Mouse (Mus musculus) embryonic facial prominence, embryonic 12.5 days (tissue): ENCODE measurements around the gene Taf11. TPM values are rescaled to one million over a fixed set of nuclear protein-coding genes. Genes with fewer than 3 reads are reported as not detected.
A peak's percentile ranks its signal among the peaks of the same experiment; 100 is the strongest.

Experiments
- ATAC-seq: fragments of 200-750 bp; cut with Nextera tagmentation; 2 replicates; pipeline ENCODE4 v1.8.0; 2017; ENCODE audit not compliant: insufficient number of reproducible peaks, insufficient read depth, low FRiP score, low TSS enrichment
- H3K27ac ChIP-seq: fragments of 300-500 bp; sonication (generic); 2 replicates; pipeline ENCODE4 v1.5.1; 2016; ENCODE audit warnings: mild to moderate bottlenecking
- H3K27me3 ChIP-seq: fragments of 300-500 bp; sonication (generic); 2 replicates; pipeline ENCODE4 v1.6.1; 2016; ENCODE audit warnings: mild to moderate bottlenecking, moderate library complexity
- H3K36me3 ChIP-seq: fragments of 300-500 bp; sonication (generic); 2 replicates; pipeline ENCODE4 v1.6.1; 2016; ENCODE audit warnings: mild to moderate bottlenecking
- H3K4me1 ChIP-seq: fragments of 300-500 bp; sonication (generic); 2 replicates; pipeline ENCODE4 v1.6.1; 2016
- H3K4me2 ChIP-seq: fragments of 300-500 bp; sonication (generic); replicated peaks from 2 replicates; pipeline ENCODE4 v1.6.1; 2016; ENCODE audit warnings: mild to moderate bottlenecking, moderate library complexity
- H3K4me3 ChIP-seq: fragments of 300-500 bp; sonication (generic); 2 replicates; pipeline ENCODE4 v1.5.1; 2016; ENCODE audit warnings: mild to moderate bottlenecking
- H3K9ac ChIP-seq: fragments of 300-500 bp; sonication (generic); 2 replicates; pipeline ENCODE4 v1.6.1; 2016; ENCODE audit warnings: mild to moderate bottlenecking, moderate library complexity
- H3K9me3 ChIP-seq: fragments of 300-500 bp; sonication (generic); 2 replicates; pipeline ENCODE4 v1.6.1; 2016; ENCODE audit warnings: mild to moderate bottlenecking, moderate library complexity
- WGBS: fragments of 180-500 bp; shearing (Covaris S2); methylation state at CpG from one replicate; pipeline ENCODE4 v1.1.7; 2016; 5-methylcytosine and 5-hydroxymethylcytosine counted together
- polyA plus RNA-seq: library from polyadenylated mRNA; unstranded; fragments of >200 nt; fragmentation: Nextera tagmentation; extraction: Ambion mirVana; gene quantifications from 2 replicates; pipeline ENCODE4 v1.2.1, GENCODE M21; 2016

The Taf11 gene
- polyA plus RNA-seq: 98.3 and 104 TPM in 2 replicates

DNA sequence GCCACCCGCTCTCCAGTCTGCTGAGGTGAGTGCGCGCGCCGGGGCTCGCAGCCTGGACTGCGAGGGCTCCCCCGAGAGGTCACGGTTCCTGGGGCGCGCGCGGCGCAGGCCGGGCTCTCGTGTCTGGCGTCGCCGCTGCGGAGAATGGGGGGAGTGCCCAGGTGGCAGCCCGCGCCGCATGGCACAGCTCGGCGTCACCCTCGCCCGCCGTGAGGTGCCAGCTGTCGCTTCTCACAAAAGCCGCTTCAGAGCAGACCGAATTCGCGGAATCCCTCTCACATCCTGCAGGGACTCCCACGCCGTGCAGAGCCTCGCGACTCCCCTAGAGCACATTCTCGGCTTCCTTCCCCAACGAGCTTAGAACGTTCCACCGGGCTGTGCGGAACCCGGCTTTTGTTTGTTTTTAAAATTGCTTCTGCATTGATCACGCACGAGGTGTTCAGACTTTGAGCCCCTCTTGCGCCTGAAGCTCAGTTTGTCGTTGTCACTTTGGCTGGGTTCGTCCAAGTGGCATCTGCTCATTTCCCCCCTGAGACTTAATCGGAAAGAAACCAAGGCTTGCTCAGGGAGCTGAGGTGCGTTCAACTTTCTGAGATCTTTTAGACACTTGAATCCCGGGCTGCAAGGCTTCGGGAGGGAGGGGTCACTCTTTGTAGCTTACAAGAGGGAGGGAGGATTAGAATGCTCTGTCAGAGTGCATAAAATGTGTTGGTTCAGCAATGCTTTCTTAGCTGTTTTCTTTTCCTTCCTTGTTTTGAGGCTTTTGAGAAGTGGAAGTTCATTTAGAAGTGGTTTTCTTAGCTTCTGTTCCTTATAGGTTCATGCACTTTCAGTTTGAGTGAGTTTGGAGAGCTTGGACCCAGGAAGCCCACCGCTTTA lies at the start of gene Taf11:
Taf11 (minus strand) TSS at position 223 of the 879 bp plus-strand sequence.
- no peaks in the 10 kb centered on the region for H3K27me3 ChIP-seq
- H3K4me1 ChIP-seq: peaks cover 20% of the 10 kb centered on the region
- H3K27ac ChIP-seq: peak within 1 kb of the TSS; percentile 86
- H3K9ac ChIP-seq: peak within 1 kb of the TSS; percentile 82
- peak; percentile 32; the same call in 1 of the 2 replicates for ATAC-seq
- H3K9me3 ChIP-seq: no peaks in the 10 kb centered on the region
- H3K4me2 ChIP-seq: peak within 1 kb of the TSS; percentile 86
- WGBS: 2% methylated on average over 53 of the region's 53 CpGs
- H3K4me3 ChIP-seq: peak within 1 kb of the TSS; percentile 96
- H3K36me3 ChIP-seq: peaks cover 1% of the 10 kb centered on the region; the same call in 1 of the 2 replicates

DNA sequence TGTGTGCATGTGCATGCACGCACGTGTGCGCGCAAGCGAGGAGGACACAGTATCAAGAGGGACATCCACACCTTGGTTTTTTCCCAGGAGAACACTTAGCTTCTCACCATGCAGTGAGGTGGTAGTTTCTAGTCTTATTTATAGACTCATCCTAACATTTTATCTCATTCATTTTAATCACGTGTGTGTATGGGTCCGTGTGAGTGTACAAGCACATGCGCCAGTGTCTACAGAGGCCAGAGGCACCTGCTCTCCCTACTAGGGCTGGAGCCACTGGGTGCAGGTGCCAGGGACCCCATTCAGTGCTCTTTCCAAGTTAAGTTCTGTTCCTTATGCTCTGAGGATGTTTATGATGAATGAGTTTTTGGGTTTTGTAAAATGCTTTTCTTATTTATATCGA lies 48.0 kb upstream of the Taf11 start:
- no peak overlapping the region for H3K27ac ChIP-seq
- WGBS: 96% methylated on average over 9 of the region's 9 CpGs
- peaks cover 25% of the 10 kb centered on the region for H3K4me1 ChIP-seq
- no peak overlapping the region for H3K4me2 ChIP-seq
- no peak overlapping the region for H3K4me3 ChIP-seq
- H3K36me3 ChIP-seq: no peaks in the 10 kb centered on the region
- H3K9me3 ChIP-seq: no peaks in the 10 kb centered on the region
- no peak overlapping the region for H3K9ac ChIP-seq
- H3K27me3 ChIP-seq: no peaks in the 10 kb centered on the region
- ATAC-seq: no peak

DNA sequence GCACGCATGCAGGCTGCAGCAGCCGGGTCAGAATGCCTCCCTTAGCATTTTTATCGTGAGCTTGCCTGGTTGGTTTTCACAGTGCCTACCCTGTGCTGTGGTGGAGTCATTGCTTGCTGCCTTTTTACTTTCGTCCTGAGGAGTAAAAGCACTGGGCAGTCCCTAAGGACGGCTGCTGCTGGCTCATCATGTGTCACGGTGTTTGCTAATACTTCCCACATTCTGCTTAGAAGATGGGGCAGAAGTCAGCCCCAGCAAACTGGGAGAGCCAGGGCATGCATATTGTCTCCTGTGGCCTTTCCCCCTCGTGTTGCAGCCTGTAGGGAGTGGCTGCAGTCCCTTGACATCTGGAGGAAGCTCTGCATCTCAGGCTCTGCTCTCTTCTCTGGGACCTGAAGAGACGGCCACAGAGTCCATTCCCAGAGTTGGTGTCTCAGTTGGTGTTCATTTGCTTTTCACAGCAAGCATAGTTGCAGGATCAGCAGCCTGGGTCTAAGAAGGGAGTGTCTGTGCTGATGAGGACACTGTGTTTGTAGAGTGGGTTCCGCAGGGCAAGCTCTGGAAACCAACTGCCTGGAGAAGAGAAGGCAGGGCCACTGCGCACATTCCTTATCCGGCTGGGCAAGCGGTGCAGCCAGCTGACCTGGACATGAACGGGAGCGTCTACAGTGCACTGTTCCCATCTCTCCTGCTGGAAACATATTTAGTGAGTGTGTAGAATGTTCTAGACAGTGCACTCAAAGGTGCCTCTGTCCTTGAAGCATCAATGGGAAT lies 45.2 kb upstream of the Taf11 start:
- Histone ChIP-seq H3K9ac (no peak overlapping the region), H3K4me1 (peaks cover 15% of the 10 kb centered on the region), H3K4me3 (no peak overlapping the region), H3K36me3 (no peaks in the 10 kb centered on the region), H3K4me2 (no peak overlapping the region), H3K27me3 (no peaks in the 10 kb centered on the region), H3K9me3 (no peaks in the 10 kb centered on the region), H3K27ac (0 out of 2 replicates have a peak overlapping the region, but pooled peaks have one; percentile 41)
- whole genome bisulfite sequencing: 57% methylated on average over 14 of the region's 14 CpGs
- no peak for ATAC-seq

DNA sequence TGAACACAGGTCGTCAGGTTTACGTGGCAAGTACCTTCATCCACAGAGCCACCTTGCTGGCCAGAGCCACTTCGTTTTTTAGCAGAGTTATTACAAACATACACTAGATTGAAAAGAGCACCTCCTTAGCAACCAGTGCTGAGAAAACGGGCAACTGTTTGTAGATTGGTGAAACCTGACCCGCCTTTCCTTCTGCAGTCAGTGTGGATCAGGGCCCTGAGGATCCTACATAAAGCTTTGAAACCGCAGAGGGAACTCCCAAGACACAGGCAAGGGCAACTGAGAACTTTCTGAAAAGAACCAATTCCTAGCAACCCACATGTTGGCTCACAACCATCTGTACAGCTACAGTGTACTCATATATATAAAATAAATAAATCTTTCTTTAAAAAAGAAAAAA lies 43.5 kb upstream of the Taf11 start:
- Histone ChIP-seq H3K4me1 (peaks cover 13% of the 10 kb centered on the region), H3K36me3 (no peaks in the 10 kb centered on the region), H3K4me3 (no peak overlapping the region), H3K9ac (no peak overlapping the region), H3K27ac (peak overlapping the region; percentile 57; the same call in 1 of the 2 replicates), H3K27me3 (no peaks in the 10 kb centered on the region), H3K9me3 (no peaks in the 10 kb centered on the region), H3K4me2 (no peak overlapping the region)
- ATAC-seq: no peak
- WGBS: 47% methylated on average over 6 of the region's 6 CpGs

DNA sequence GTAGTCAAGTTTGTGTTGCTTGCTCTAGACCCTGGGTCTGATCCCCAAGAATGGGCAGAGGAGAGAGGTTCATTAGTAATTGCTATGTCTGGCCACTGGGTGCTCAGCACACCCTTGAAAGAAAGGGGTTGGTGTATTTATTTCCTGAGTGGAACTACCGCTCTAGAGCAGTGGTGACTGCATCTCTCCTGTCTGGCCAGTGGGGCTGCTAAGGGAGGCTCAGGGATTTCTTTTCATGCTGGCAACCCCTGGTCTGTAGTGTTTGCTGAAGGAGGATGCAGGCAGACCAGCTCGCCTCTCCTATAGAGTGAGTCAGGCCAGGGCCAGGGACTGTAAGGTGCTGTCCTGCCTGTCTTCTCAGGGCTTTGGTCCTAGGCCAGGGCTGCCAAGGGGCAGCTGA lies 37.5 kb upstream of the Taf11 start:
- 80% methylated on average over 2 of the region's 2 CpGs for WGBS
- Histone ChIP-seq H3K9me3 (no peaks in the 10 kb centered on the region), H3K4me2 (no peak overlapping the region), H3K27me3 (no peaks in the 10 kb centered on the region), H3K9ac (no peak overlapping the region), H3K4me1 (peaks cover 16% of the 10 kb centered on the region), H3K27ac (no peak overlapping the region), H3K4me3 (no peak overlapping the region), H3K36me3 (no peaks in the 10 kb centered on the region)
- ATAC-seq: no peak

DNA sequence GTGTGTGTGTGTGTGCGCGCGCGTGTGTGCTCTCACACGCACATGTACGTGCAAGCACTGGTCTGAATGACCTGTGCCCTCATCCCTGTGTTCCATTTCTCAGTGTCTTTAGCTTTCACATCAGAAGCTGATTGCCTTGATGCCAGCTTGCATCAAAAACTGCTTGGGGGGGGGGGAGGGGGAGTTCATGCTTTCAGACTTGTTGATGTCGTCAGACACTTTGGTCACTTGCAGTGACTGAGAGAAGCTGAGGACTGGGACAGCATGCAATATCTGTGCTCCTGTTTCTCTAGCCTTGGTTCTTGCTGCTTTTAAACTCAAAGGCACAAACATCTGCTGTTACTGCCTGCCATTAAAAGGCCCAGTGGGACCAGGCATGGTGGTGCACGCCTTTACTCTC lies 36.7 kb upstream of the Taf11 start:
- Histone ChIP-seq H3K4me1 (peaks cover 16% of the 10 kb centered on the region), H3K9me3 (no peaks in the 10 kb centered on the region), H3K4me2 (0 out of 2 replicates have a peak overlapping the region, but pooled peaks have one; percentile 13), H3K36me3 (no peaks in the 10 kb centered on the region), H3K27me3 (no peaks in the 10 kb centered on the region), H3K4me3 (no peak overlapping the region), H3K27ac (peak overlapping the region; percentile 87), H3K9ac (no peak overlapping the region)
- ATAC-seq: no peak
- 81% methylated on average over 8 of the region's 8 CpGs for WGBS

DNA sequence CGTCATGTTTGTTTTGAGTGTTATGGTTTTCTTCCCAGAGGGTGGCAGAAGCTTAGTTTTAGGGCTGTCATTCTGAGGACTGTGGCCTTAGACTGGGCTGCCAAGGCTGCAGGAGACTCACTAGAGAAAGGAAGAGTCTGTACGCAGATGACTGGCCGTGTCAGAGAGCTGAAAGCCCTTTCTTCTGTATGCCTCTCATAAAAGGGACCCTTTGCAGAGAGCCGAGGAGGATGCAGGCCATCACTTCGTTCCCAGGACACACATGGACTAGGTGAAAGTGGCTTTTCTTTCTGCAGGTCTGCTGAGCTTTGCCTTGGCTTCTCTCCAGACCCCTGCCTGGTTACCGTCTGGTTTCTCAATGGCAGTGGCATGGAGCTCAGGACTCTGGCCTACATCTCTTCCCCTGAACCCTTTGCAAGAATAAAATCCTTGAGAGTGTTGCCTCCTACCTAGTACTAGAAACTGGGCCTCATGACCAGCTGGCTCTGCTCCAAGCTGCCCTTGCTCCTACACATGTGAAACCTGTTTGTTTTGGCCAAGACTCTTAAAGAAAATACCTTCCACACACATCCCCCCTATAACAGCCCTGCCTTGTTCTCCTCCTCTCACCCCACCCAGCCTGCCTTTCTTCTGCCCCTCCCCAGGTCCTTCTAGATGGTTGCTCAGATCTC lies 36.0 kb upstream of the Taf11 start:
- no peaks in the 10 kb centered on the region for H3K9me3 ChIP-seq
- 65% methylated on average over 6 of the region's 6 CpGs for WGBS
- no peak overlapping the region for H3K4me3 ChIP-seq
- 0 out of 2 replicates have a peak overlapping the region, but pooled peaks have one; percentile 13 for H3K4me2 ChIP-seq
- H3K36me3 ChIP-seq: no peaks in the 10 kb centered on the region
- H3K4me1 ChIP-seq: peaks cover 16% of the 10 kb centered on the region
- ATAC-seq: peak; percentile 57; the same call in 1 of the 2 replicates
- no peak overlapping the region for H3K9ac ChIP-seq
- peak overlapping the region; percentile 87 for H3K27ac ChIP-seq
- H3K27me3 ChIP-seq: no peaks in the 10 kb centered on the region

DNA sequence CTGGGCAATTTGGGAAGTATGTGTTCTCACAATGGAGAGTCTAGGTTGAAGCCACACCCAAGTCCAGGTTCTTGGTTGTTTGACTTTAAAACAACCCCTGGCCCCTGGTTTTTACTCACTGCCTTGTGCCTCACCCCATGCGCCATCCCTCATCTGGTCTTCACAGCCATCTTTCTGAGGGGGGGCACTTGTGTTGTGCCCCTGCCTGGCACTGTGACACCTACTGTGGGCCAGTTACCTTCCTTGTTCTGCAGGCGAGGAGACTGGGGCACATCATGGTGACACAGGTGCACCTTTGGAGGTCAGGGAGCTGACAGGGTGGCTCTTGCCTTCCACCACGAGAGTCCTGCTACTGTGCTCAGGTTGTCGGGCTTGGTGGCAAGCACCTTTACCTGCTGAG lies 32.5 kb upstream of the Taf11 start:
- no peak overlapping the region for H3K27ac ChIP-seq
- H3K9ac ChIP-seq: no peak overlapping the region
- no peak for ATAC-seq
- 90% methylated on average over 4 of the region's 4 CpGs for WGBS
- no peak overlapping the region for H3K4me3 ChIP-seq
- no peaks in the 10 kb centered on the region for H3K36me3 ChIP-seq
- H3K9me3 ChIP-seq: no peaks in the 10 kb centered on the region
- no peak overlapping the region for H3K4me2 ChIP-seq
- no peaks in the 10 kb centered on the region for H3K27me3 ChIP-seq
- H3K4me1 ChIP-seq: peaks cover 30% of the 10 kb centered on the region

DNA sequence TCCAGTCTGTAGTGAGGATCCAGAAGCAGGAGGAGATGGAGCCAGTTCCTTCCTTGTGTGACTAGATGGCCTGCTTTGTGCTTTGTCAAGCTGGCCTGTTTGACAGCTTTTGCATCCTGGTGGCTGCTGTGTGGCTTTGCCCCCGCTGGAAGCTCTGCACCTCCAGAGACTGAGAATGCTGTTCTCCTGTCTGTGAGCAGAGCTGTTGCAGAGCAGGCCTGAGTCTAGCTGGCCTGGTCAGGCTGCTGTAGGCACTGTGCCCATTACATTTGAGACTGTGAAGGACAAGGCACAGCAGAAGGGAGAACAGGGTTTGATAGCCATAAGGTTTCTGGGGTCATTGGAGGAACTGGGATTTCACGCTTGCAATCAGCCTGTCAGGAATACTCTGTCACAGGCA lies 32.1 kb upstream of the Taf11 start:
- no peaks in the 10 kb centered on the region for H3K36me3 ChIP-seq
- WGBS: 60% methylated on average over 2 of the region's 2 CpGs
- no peak overlapping the region for H3K4me3 ChIP-seq
- no peaks in the 10 kb centered on the region for H3K27me3 ChIP-seq
- H3K9me3 ChIP-seq: no peaks in the 10 kb centered on the region
- no peak overlapping the region for H3K4me2 ChIP-seq
- H3K4me1 ChIP-seq: peaks cover 27% of the 10 kb centered on the region
- no peak for ATAC-seq
- no peak overlapping the region for H3K9ac ChIP-seq
- H3K27ac ChIP-seq: no peak overlapping the region

DNA sequence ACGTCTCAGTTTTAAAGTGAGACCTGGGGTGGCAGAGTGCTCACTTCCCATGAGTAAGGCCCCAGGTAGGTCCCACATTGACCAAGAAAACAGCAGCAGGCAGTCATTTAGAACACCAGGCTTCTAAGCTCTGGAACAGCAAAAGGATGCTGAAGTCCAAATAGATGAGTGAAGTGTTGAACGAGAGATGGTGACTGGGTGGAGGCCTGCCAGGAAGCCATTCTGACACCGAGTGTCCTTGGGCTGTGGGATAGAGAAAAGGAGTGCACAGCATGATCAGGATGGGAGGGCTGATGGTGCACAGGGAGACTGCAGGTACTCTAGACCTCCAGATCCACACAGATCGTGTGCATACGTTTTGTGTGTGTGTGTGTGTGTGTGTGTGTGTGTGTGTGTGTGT lies 31.5 kb upstream of the Taf11 start:
- 81% methylated on average over 5 of the region's 5 CpGs for WGBS
- no peak overlapping the region for H3K4me2 ChIP-seq

DNA sequence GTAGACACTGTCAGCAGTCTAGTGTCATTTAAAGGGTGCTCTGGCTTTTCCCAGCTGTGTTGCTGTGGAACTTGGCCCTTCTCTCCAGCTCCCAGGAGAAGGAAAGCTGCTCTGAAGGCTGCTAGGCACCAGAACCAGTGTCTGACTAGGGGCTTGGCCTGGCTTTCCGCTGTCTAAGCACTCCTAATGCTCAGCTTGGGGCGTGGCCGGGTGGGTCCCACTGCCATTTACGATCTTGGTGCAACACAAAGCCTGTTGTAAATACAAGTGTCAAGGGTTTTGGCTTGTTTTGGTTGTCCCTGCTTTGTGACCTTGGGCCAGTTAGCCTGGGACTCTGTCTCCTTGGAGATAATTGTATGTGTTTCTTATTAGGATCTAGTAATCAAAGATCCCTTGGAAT lies 30.7 kb upstream of the Taf11 start:
- Histone ChIP-seq H3K4me2 (no peak overlapping the region), H3K9ac (no peak overlapping the region), H3K4me3 (no peak overlapping the region), H3K27ac (no peak overlapping the region), H3K27me3 (no peaks in the 10 kb centered on the region), H3K9me3 (no peaks in the 10 kb centered on the region), H3K4me1 (peaks cover 14% of the 10 kb centered on the region), H3K36me3 (no peaks in the 10 kb centered on the region)
- WGBS: 79% methylated on average over 4 of the region's 4 CpGs
- no peak for ATAC-seq

More for the DNA sequence above, 31.5 kb upstream of the Taf11 start:
- Histone ChIP-seq H3K4me3 (no peak overlapping the region), H3K36me3 (no peaks in the 10 kb centered on the region), H3K4me1 (peaks cover 22% of the 10 kb centered on the region), H3K9me3 (no peaks in the 10 kb centered on the region), H3K27me3 (no peaks in the 10 kb centered on the region), H3K27ac (peak overlapping the region; percentile 5; the same call in 1 of the 2 replicates), H3K9ac (no peak overlapping the region)
- ATAC-seq: no peak
